In the genomic region with DNA sequence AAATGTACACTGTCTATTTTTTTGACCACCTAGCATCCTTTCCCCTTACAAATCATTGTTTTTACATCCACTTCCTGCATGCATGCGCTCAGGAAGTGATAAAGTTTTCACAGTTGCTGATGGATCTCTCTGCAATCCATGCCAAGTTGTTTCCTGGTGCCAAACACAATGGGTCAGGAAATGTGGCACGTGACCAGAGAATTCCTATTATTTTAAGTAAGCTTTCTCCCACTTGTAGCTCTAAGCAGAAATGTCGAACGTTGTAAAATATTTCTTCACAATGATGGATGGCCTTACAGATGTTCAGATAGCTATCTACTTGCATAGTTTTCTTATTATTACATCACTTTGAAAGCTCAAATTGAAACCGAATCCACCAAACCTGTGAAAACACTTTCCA, we compare ENCODE assay signal across 13 mouse cellular contexts.
A peak's percentile ranks its signal among the peaks of the same experiment; 100 is the strongest.
DNase-seq lines count a peak whose midpoint lies in the region; ATAC-seq and TF ChIP-seq lines count a peak whose summit lies in the region.
"Had no signal": no experiment of that assay in that cellular context is flagged by ENCODE, and none has a peak within 500 bp of the region (broad histone marks: within the 10 kb centered on the region; RNA-seq: fewer than 3 reads in every experiment).

No protein-coding gene starts in this region.

- H3K27ac ChIP-seq in liver, adult 2 months (replicated peaks; ENCODE audit: insufficient read depth, low read depth, low read length), result no peak overlapping the region
- H3K27ac ChIP-seq in liver, embryonic 12.5 days, result no peak overlapping the region
- H3K27ac ChIP-seq in kidney, postnatal 0 days, result no peak overlapping the region
- no peak overlapping the region for H3K27ac ChIP-seq in hindbrain, postnatal 0 days
- H3K27ac ChIP-seq: forebrain, embryonic 12.5 days; liver, embryonic 15.5 days; neural tube, embryonic 13.5 days had no signal

- no peaks in the 10 kb centered on the region for H3K79me2 ChIP-seq in liver, adult 2 months (ENCODE audit: control insufficient read depth, insufficient read depth, low read length)

- no peaks in the 10 kb centered on the region for H3K27me3 ChIP-seq in liver, adult 2 months (ENCODE audit: control insufficient read depth, insufficient read depth, low read length)
- no peaks in the 10 kb centered on the region for H3K27me3 ChIP-seq in liver, embryonic 12.5 days (replicated peaks)
- no peaks in the 10 kb centered on the region for H3K27me3 ChIP-seq in kidney, postnatal 0 days (ENCODE audit: insufficient read depth, low read length)
- H3K27me3 ChIP-seq in hindbrain, postnatal 0 days (ENCODE audit: insufficient read depth, low read length), result no peaks in the 10 kb centered on the region
- H3K27me3 ChIP-seq: forebrain, embryonic 12.5 days; liver, embryonic 15.5 days; neural tube, embryonic 13.5 days; Patski had no signal

- 16% methylated on average over 5 of the region's 5 CpGs for WGBS in liver, adult 2 months
- 27% methylated on average over 5 of the region's 5 CpGs for WGBS in liver, embryonic 12.5 days (ENCODE audit: insufficient replicate concordance)
- WGBS in kidney, postnatal 0 days, result 42% methylated on average over 5 of the region's 5 CpGs
- 60% methylated on average over 5 of the region's 5 CpGs for WGBS in hindbrain, postnatal 0 days

- H3K4me2 ChIP-seq in liver, embryonic 12.5 days, result no peak overlapping the region
- H3K4me2 ChIP-seq in kidney, postnatal 0 days (ENCODE audit: low read length), result no peak overlapping the region
- no peak overlapping the region for H3K4me2 ChIP-seq in hindbrain, postnatal 0 days (ENCODE audit: low read depth, low read length)
- H3K4me2 ChIP-seq: forebrain, embryonic 12.5 days; liver, embryonic 15.5 days; neural tube, embryonic 13.5 days had no signal

- H3K9ac ChIP-seq in liver, adult 2 months (ENCODE audit: low read depth, low read length), result no peak overlapping the region
- no peak overlapping the region for H3K9ac ChIP-seq in liver, embryonic 12.5 days
- no peak overlapping the region for H3K9ac ChIP-seq in kidney, postnatal 0 days (ENCODE audit: low read depth, low read length)
- H3K9ac ChIP-seq in hindbrain, postnatal 0 days (replicated peaks; ENCODE audit: low read length), result no peak overlapping the region
- H3K9ac ChIP-seq: forebrain, embryonic 12.5 days; liver, embryonic 15.5 days; neural tube, embryonic 13.5 days had no signal

- TF ChIP-seq CTCF in liver, adult 2 months (IDR thresholded peaks at IDR 0.05; ENCODE audit: low read depth, low read length), result no peak
- no peak for TF ChIP-seq CTCF in kidney, postnatal 0 days (IDR thresholded peaks at IDR 0.05; ENCODE audit: low read depth)
- no peak for TF ChIP-seq CTCF in hindbrain, postnatal 0 days (IDR thresholded peaks at IDR 0.05; ENCODE audit: low read depth)

- peaks cover 10% of the 10 kb centered on the region; the same call in 1 of the 2 replicates for H3K4me1 ChIP-seq in liver, adult 2 months (ENCODE audit: control insufficient read depth, insufficient read depth, low read length)
- H3K4me1 ChIP-seq in liver, embryonic 12.5 days, result no peaks in the 10 kb centered on the region
- no peaks in the 10 kb centered on the region for H3K4me1 ChIP-seq in kidney, postnatal 0 days (replicated peaks; ENCODE audit: insufficient read depth, low read length)
- H3K4me1 ChIP-seq in hindbrain, postnatal 0 days (ENCODE audit: insufficient read depth, low read length), result no peaks in the 10 kb centered on the region
- H3K4me1 ChIP-seq: liver, embryonic 15.5 days had no signal

- no peaks in the 10 kb centered on the region for H3K36me3 ChIP-seq in liver, adult 2 months (ENCODE audit: control insufficient read depth, insufficient read depth, low read length)
- no peaks in the 10 kb centered on the region for H3K36me3 ChIP-seq in liver, embryonic 12.5 days
- H3K36me3 ChIP-seq in kidney, postnatal 0 days (ENCODE audit: insufficient read depth, low read length), result no peaks in the 10 kb centered on the region
- no peaks in the 10 kb centered on the region for H3K36me3 ChIP-seq in hindbrain, postnatal 0 days (ENCODE audit: insufficient read depth, low read length)
- H3K36me3 ChIP-seq: forebrain, embryonic 12.5 days; liver, embryonic 15.5 days; neural tube, embryonic 13.5 days had no signal

- no peaks in the 10 kb centered on the region for H3K9me3 ChIP-seq in liver, embryonic 12.5 days (replicated peaks)
- no peaks in the 10 kb centered on the region for H3K9me3 ChIP-seq in kidney, postnatal 0 days (replicated peaks; ENCODE audit: low read length)
- H3K9me3 ChIP-seq in hindbrain, postnatal 0 days (ENCODE audit: low read length), result no peaks in the 10 kb centered on the region
- H3K9me3 ChIP-seq: forebrain, embryonic 12.5 days; liver, embryonic 15.5 days; neural tube, embryonic 13.5 days had no signal

- H3K4me3 ChIP-seq in liver, adult 2 months (ENCODE audit: insufficient read depth, low read depth, low read length), result no peak overlapping the region
- H3K4me3 ChIP-seq in liver, embryonic 12.5 days, result no peak overlapping the region
- H3K4me3 ChIP-seq in kidney, postnatal 0 days (replicated peaks; ENCODE audit: low read depth, low read length), result no peak overlapping the region
- no peak overlapping the region for H3K4me3 ChIP-seq in hindbrain, postnatal 0 days (ENCODE audit: low read length)
- H3K4me3 ChIP-seq: forebrain, embryonic 12.5 days; liver, embryonic 15.5 days; neural tube, embryonic 13.5 days had no signal

- no peak for TF ChIP-seq POLR2A in liver, adult 2 months (IDR thresholded peaks at IDR 0.05; ENCODE audit: extremely low read depth, insufficient read depth, low read length)

- intact Hi-C loops in left cerebral cortex, postnatal 4 days (cut with DNase I), result no loop called here

- ATAC-seq in liver, embryonic 12.5 days, result no peak
- no peak for ATAC-seq in kidney, postnatal 0 days (replicated peaks; ENCODE audit: low FRiP score, low read depth)
- no peak for ATAC-seq in hindbrain, postnatal 0 days
- ATAC-seq: intestine, postnatal 0 days; Patski had no signal

- DNase-seq in liver, adult 2 months (ENCODE audit: extremely low read depth, low read depth, low spot score), result peak; percentile 72
- DNase-seq in heart, adult 9 months (ENCODE audit: low spot score in 2 of 2), result peak; percentile 69 to 76
- DNase-seq in kidney, postnatal 0 days (ENCODE audit: low spot score), result peak; percentile 76
- peak; percentile 34 for DNase-seq in mesoderm, embryonic 11.5 days (ENCODE audit: low read depth, low spot score)
- DNase-seq in right cerebral cortex, postnatal 25 days, result no peak
- no peak for DNase-seq in left cerebral cortex, postnatal 4 days
- DNase-seq in hindbrain, postnatal 0 days (ENCODE audit: low spot score), result no peak

Comparison
In these comparisons a context has a peak if more than half of its experiments do, and no peak if none do; other contexts are left out.
1. DNase-seq: peak in liver, adult 2 months (single experiment), heart, adult 9 months (2 of 2), kidney, postnatal 0 days (single experiment) and mesoderm, embryonic 11.5 days (single experiment); none in right cerebral cortex, postnatal 25 days (single experiment), left cerebral cortex, postnatal 4 days (single experiment) and hindbrain, postnatal 0 days (single experiment).